Mouse (Mus musculus): ENCODE measurements around the gene Tbc1d17. TPM values are rescaled to one million over a fixed set of nuclear protein-coding genes. Genes with fewer than 3 reads are reported as not detected.

Gene Tbc1d17
- polyA plus RNA-seq, 1 experiment from 2014 or later = 74.4 TPM

DNA sequence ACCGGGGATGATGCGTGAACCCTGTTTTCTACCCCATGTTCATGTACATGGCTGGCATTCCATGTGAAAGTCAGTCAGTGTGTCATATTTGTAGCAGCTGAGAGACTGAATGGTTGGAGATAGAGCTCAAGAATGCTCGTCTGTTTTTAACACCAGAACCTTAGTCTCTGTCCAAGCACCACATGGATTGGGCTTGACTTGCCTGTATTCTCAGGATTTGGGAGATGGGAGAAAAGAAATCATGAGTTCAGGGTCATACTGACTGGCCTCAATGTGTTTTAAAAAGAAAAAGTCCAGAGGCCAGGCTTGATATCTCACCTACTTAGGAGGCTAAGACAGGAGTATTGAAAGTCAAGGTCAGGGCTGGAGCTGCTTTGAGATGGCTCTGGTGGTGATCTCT, 31.4 kb downstream of the Tbc1d17 start:
- H3K4me1 ChIP-seq = peaks cover 55% of the 10 kb centered on the region
- 9% methylated on average over 3 of the region's 3 CpGs for WGBS
- H3K27me3 ChIP-seq = no peaks in the 10 kb centered on the region
- no peaks in the 10 kb centered on the region for H3K9me3 ChIP-seq
- peaks cover 11% of the 10 kb centered on the region for H3K36me3 ChIP-seq
- peak overlapping the region; percentile 96 for H3K9ac ChIP-seq
- no peak for ATAC-seq (ENCODE audit: borderline replicate concordance, extremely low read depth, low FRiP score, low TSS enrichment)
- peak overlapping the region; percentile 30; the same call in 1 of the 2 replicates for H3K27ac ChIP-seq
- H3K4me2 ChIP-seq = peak overlapping the region; percentile 60
- H3K4me3 ChIP-seq = peak overlapping the region; percentile 79

DNA sequence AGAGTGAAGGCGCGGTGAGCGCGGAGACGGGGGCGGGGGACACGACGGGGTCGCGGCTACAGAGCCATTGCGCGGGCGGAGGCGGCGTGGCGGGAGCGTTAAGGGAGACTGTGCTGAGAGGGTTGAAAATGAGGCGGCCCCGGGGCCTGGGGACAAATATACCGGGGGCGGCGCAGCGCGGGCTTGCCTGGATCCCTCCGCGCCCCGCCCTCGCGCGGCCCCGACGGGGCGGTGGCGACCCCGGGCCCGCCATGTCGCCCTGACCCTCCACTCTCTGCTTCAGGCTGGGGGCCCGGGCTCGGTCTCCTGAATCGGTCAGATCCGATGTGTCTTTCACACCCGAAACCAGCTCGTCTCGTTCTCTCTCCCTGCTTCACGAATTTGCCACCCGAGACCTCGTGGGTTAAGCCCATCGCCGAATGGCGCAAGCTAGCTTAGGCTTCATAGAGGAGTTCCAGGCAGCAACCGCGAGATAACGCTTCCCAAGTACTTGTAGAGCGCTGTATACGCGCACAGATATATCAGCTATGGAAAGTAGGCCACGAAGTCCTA, 32.3 kb downstream of the Tbc1d17 start, which contains the start of gene Atf5:
Gene Atf5, minus strand, starts transcription at position 189 of the 552 bp plus-strand sequence.
- under 1% methylated on average over 32 of the region's 57 CpGs for WGBS
- peaks cover 51% of the 10 kb centered on the region for H3K4me1 ChIP-seq
- ATAC-seq (ENCODE audit: borderline replicate concordance, extremely low read depth, low FRiP score, low TSS enrichment) = peak; percentile 43

DNA sequence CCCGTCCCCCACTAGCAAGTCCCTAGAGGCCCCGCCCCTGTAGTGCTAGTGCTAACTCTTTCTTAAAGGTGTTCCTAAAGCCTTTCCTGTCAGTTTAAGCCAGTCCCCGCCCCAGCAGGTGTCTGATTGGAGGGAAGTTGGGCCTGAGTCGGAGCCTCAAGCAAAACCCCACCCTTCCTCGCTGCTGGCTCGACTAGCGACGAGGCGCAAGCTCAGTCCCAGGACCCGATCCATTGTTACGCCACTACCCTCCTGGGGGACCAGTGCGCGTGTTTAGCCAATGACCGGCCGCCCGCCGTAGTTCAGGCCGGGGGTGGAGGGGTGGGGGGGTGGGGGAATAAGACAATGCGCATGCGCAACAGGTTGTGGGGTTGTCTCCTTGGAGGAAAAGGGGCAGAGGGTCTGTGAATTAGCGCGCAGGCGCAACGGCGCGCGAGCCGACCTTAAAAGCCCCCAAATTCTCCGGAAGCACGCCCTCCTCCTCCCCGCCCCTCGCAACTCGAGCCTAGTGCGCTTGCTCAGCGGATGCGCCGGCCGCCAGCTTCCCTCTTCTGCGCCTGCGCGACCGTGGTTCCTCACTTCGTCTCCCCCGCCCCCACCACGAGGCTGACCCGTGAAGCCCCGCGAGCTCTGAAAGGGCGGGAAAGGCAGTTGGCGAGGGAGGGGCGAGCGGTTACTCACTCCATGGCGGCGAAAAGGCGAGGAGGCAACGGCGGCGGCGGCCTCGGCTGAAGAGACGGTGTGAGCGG, 33.0 kb downstream of the Tbc1d17 start, which contains the start of the genes Nup62 and Il4i1:
Gene Nup62, plus strand, starts transcription at position 368 of the 749 bp plus-strand sequence.
Gene Il4i1, plus strand, starts transcription at position 667 of the 749 bp plus-strand sequence.
- Histone ChIP-seq H3K27me3 (no peaks in the 10 kb centered on the region), H3K4me1 (peaks cover 44% of the 10 kb centered on the region), H3K36me3 (peaks cover 19% of the 10 kb centered on the region), H3K4me2 (peak within 1 kb of the TSS; percentile 60), H3K4me3 (peak within 1 kb of the TSS; percentile 79), H3K27ac (peak within 1 kb of the TSS; percentile 98), H3K9me3 (no peaks in the 10 kb centered on the region), H3K9ac (peak within 1 kb of the TSS; percentile 96)
- under 1% methylated on average over 60 of the region's 62 CpGs for WGBS
- peak; percentile 95 for ATAC-seq (ENCODE audit: borderline replicate concordance, extremely low read depth, low FRiP score, low TSS enrichment)

More for the DNA sequence above, 32.3 kb downstream of the Tbc1d17 start, which contains the start of gene Atf5:
- Histone ChIP-seq H3K9me3 (no peaks in the 10 kb centered on the region), H3K4me3 (peak within 1 kb of the TSS; percentile 79), H3K4me2 (peak within 1 kb of the TSS; percentile 60), H3K27ac (peak within 1 kb of the TSS; percentile 98), H3K36me3 (peaks cover 15% of the 10 kb centered on the region), H3K27me3 (no peaks in the 10 kb centered on the region), H3K9ac (peak within 1 kb of the TSS; percentile 96)

DNA sequence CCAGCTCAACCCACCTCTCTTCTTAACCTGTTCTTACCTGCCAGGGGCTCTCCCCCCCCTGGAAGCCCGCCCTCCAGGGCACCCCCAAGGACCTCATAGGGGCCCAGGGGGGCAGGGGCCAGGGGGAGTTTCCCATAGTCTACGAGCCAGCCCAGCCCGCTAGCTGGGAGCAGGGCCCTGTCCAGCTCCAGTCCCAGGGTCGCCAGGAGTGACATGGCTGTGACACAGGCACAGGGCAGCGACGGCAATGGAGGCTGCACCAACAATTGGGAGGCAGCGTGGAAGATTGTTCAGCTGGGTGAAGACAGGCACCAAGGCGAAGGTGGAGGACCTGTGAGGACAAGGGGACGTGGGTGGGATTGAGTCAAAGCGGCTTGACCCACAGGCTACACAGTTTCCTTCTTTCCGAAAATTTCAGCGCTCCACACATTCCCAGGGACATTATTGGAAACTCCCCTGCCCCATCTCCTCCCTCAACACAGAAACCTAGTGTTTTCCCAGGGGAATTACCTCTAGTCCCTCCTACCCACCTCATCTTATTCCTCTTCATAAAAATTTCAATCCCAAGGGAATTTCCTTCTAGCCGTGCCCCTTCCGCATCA, 33.8 kb downstream of the Tbc1d17 start:
- Histone ChIP-seq H3K9ac (peak overlapping the region; percentile 35; the same call in 1 of the 2 replicates), H3K27ac (peak overlapping the region; percentile 98), H3K9me3 (no peaks in the 10 kb centered on the region), H3K27me3 (no peaks in the 10 kb centered on the region), H3K4me1 (peaks cover 37% of the 10 kb centered on the region), H3K36me3 (peaks cover 21% of the 10 kb centered on the region), H3K4me3 (peak overlapping the region; percentile 79), H3K4me2 (peak overlapping the region; percentile 60)
- no peak for ATAC-seq (ENCODE audit: borderline replicate concordance, extremely low read depth, low FRiP score, low TSS enrichment)
- 31% methylated on average over 14 of the region's 14 CpGs for WGBS

DNA sequence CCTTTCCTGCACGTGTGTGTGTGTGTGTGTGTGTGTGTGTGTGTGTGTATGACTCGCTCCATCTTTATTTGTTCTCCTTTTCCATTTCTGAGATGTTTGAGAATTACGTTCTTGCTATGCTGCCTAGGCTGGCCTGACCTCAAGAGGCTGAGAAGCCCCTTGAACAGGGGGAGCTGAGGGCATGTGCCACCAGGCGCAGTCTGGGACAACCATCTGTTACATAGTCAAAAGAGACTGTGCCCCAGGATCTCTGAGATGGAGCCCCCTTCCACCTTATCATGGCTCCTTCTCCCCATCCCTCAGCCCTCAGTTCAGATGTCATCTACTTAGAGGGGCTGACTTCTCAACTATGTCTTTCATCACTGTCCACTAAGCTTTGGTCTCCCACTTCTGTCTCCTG, 34.5 kb downstream of the Tbc1d17 start:
- WGBS = 83% methylated on average over 4 of the region's 4 CpGs
- no peak overlapping the region for H3K4me3 ChIP-seq
- H3K9ac ChIP-seq = no peak overlapping the region
- H3K36me3 ChIP-seq = peaks cover 21% of the 10 kb centered on the region
- H3K4me2 ChIP-seq = peak overlapping the region; percentile 60
- H3K4me1 ChIP-seq = peaks cover 30% of the 10 kb centered on the region
- H3K27ac ChIP-seq = no peak overlapping the region
- no peaks in the 10 kb centered on the region for H3K27me3 ChIP-seq
- no peaks in the 10 kb centered on the region for H3K9me3 ChIP-seq
- ATAC-seq (ENCODE audit: borderline replicate concordance, extremely low read depth, low FRiP score, low TSS enrichment) = no peak

DNA sequence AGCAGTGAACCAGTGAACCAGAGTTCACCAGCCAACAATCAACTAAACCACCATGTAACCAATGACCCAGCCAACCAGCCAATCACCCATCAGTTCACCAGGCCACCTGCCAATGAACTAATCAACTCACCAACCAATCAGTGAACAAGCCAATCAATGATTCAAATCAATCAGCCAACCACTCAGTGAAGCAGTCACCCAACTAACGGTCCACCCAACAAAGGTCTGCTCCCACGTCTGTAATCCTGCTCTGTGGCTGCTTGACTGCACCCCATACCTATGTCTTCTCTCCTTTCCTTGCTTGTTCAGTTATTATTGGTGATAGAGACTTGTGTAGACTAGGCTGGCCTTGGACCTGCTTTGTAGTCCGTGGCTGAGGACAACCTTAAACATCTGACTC, 34.9 kb downstream of the Tbc1d17 start:
- H3K9ac ChIP-seq = no peak overlapping the region
- no peak for ATAC-seq (ENCODE audit: borderline replicate concordance, extremely low read depth, low FRiP score, low TSS enrichment)
- 88% methylated on average over 3 of the region's 3 CpGs for WGBS
- no peak overlapping the region for H3K4me3 ChIP-seq
- no peak overlapping the region for H3K27ac ChIP-seq
- no peaks in the 10 kb centered on the region for H3K9me3 ChIP-seq
- H3K27me3 ChIP-seq = no peaks in the 10 kb centered on the region
- peaks cover 26% of the 10 kb centered on the region for H3K4me1 ChIP-seq
- H3K4me2 ChIP-seq = no peak overlapping the region
- H3K36me3 ChIP-seq = peaks cover 21% of the 10 kb centered on the region

DNA sequence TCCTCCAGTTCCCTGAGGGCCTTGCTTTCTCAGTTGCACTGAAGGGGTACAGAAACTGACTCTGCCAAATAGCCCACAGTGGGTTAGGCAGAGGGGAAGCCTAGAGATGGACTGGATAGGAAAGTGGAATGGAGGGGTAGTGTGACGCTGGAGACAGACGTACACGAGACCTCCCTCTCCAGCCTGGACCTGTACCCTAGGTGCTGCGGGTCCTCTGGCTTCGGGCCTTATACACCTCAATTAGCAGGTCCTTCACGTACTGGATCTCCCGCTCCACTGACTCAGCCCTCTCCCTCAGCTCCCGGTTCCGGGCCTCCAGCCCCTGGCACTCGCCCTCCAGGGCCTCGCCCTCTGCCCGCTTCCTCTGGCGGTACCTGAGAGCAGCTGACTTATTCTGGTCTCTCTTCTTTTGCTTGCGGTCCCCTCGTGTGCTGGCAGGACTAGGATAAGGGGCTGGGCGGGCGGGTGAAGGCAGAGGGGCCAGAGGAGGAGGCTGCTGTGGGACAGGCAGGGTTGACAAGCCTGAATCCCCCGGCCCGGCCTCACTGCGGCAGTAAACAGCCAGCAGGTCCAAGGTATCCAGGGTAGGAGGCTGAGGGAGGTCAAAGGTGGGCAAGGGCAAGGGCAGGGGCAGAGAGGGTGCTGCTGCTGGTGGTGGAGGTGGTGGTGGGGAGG, 36.1 kb downstream of the Tbc1d17 start:
- Histone ChIP-seq H3K27me3 (no peaks in the 10 kb centered on the region), H3K27ac (no peak overlapping the region), H3K9me3 (no peaks in the 10 kb centered on the region), H3K4me1 (peaks cover 14% of the 10 kb centered on the region), H3K9ac (no peak overlapping the region), H3K36me3 (peaks cover 21% of the 10 kb centered on the region), H3K4me3 (no peak overlapping the region), H3K4me2 (no peak overlapping the region)
- WGBS = 86% methylated on average over 20 of the region's 20 CpGs
- no peak for ATAC-seq (ENCODE audit: borderline replicate concordance, extremely low read depth, low FRiP score, low TSS enrichment)

DNA sequence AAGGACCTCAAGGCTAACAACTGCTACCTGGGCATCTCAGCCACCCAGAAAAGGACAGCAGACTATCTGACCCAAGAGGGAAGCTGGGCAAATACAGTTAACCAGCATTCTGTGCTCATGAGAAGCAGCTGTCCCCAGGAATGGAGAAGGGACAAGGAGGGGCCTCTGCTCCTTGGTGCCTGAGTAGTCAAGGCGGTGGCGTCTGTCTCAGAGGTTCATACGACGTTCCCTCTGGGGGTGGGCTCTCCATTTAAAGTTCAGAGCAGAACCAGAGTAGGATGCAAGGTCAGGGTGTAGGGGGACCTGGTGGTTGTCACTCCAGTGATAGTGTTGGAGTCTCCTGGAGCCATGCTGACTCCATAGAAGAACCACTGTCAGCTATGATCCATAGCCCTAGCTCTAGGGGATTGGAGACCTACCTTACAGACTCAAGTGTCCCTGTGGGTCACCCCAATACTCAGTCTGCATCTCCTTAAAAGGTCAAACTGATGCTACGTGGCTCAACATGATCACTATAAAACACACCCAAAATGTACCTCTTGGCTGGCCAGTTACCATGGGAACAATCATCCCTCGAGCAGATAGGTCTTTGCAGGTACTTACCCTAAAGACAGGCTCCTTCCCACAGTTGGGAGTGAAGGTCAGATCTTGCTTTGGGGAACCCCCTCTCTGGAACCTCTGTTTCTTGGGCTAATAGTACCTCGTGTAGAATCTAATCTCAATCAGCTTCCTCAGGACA, 37.9 kb downstream of the Tbc1d17 start:
- WGBS = 87% methylated on average over 7 of the region's 7 CpGs

DNA sequence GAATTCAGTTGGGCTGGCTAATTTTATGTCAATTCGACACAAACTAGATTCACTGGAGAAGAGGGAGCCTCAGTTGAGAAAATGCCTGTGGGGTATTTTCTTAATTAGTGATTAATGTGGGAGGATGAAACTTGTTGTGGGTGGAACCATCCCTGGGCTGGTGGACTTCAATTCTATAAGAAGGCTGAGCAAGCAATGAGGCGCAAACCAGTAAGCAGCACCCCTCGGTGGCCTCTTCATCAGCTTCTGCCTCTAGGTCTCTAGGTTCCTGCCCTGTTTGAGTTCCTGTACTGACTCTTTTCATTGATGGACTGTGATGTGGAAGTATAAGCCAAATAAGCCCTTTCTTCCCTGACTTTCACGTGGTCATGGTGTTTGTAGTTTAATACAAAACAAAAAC, 38.5 kb downstream of the Tbc1d17 start:
- Histone ChIP-seq H3K36me3 (peaks cover 21% of the 10 kb centered on the region), H3K4me1 (peaks cover 8% of the 10 kb centered on the region), H3K4me2 (no peak overlapping the region), H3K4me3 (no peak overlapping the region), H3K9ac (no peak overlapping the region), H3K27ac (no peak overlapping the region), H3K27me3 (no peaks in the 10 kb centered on the region), H3K9me3 (no peaks in the 10 kb centered on the region)
- ATAC-seq (ENCODE audit: borderline replicate concordance, extremely low read depth, low FRiP score, low TSS enrichment) = no peak
- WGBS = 82% methylated on average over 4 of the region's 4 CpGs

More for the DNA sequence above, 37.9 kb downstream of the Tbc1d17 start:
- no peak overlapping the region for H3K4me3 ChIP-seq
- H3K9me3 ChIP-seq = no peaks in the 10 kb centered on the region
- peaks cover 8% of the 10 kb centered on the region for H3K4me1 ChIP-seq
- peaks cover 21% of the 10 kb centered on the region for H3K36me3 ChIP-seq
- no peak overlapping the region for H3K9ac ChIP-seq
- ATAC-seq (ENCODE audit: borderline replicate concordance, extremely low read depth, low FRiP score, low TSS enrichment) = no peak
- no peak overlapping the region for H3K4me2 ChIP-seq
- no peak overlapping the region for H3K27ac ChIP-seq
- no peaks in the 10 kb centered on the region for H3K27me3 ChIP-seq

DNA sequence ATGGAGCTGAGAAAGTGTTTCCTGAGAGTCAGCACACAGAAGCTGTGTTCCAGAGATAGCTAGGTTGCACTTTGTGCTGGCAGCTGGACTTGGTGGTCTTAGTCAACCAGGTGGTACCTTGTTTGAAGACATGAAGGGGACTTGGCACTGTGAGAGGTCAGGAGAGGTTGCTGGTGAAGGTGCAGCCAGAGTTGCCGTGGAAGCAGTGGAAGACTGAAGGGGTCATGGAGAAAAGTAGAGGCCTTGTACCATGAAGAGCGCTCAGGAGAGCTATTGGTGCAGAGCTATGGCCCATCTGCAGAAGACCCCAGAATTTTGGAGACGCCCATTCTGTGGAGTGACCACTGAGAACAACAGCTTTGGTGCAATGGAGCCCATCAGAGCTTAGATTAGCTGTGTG, 39.4 kb downstream of the Tbc1d17 start:
- WGBS = 88% methylated on average over 3 of the region's 3 CpGs
- no peak for ATAC-seq (ENCODE audit: borderline replicate concordance, extremely low read depth, low FRiP score, low TSS enrichment)
- Histone ChIP-seq H3K36me3 (peaks cover 20% of the 10 kb centered on the region), H3K4me3 (no peak overlapping the region), H3K9ac (no peak overlapping the region), H3K4me2 (no peak overlapping the region), H3K9me3 (no peaks in the 10 kb centered on the region), H3K27me3 (no peaks in the 10 kb centered on the region), H3K27ac (no peak overlapping the region), H3K4me1 (no peaks in the 10 kb centered on the region)

DNA sequence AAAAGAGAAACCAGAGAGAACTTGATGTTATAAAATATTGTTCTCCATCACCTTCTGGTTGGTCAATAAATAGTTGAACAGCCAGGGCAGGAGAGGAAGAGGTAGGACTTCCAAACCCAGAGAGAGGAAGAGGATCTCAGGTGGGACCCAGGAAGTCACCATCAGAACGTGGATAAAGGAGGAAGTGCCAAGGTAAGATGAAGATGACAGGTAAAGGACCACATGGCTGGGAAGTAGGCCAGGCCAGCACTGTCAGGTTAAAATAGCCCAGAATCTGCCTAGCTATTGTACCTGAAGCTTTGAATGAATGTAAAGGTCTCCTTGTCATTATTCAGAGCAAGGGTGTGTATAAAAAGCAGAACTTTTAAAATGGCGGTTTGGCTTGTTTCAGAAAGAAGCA, 40.0 kb downstream of the Tbc1d17 start:
- peaks cover 15% of the 10 kb centered on the region for H3K36me3 ChIP-seq
- no peaks in the 10 kb centered on the region for H3K9me3 ChIP-seq
- no peaks in the 10 kb centered on the region for H3K27me3 ChIP-seq
- no peak overlapping the region for H3K4me2 ChIP-seq
- H3K27ac ChIP-seq = no peak overlapping the region
- no peak overlapping the region for H3K4me3 ChIP-seq
- no peak overlapping the region for H3K9ac ChIP-seq
- H3K4me1 ChIP-seq = no peaks in the 10 kb centered on the region
- ATAC-seq (ENCODE audit: borderline replicate concordance, extremely low read depth, low FRiP score, low TSS enrichment) = no peak
- WGBS = 76% methylated on average over 2 of the region's 2 CpGs
